Mouse (Mus musculus): ENCODE results near the gene Lmo3. TPM values are rescaled to one million over a fixed set of nuclear protein-coding genes. Genes with fewer than 3 reads are reported as not detected.
A peak's percentile ranks its signal among the peaks of the same experiment; 100 is the strongest.

Lmo3 gene
- polyA plus RNA-seq, 1 experiment = not detected

DNA sequence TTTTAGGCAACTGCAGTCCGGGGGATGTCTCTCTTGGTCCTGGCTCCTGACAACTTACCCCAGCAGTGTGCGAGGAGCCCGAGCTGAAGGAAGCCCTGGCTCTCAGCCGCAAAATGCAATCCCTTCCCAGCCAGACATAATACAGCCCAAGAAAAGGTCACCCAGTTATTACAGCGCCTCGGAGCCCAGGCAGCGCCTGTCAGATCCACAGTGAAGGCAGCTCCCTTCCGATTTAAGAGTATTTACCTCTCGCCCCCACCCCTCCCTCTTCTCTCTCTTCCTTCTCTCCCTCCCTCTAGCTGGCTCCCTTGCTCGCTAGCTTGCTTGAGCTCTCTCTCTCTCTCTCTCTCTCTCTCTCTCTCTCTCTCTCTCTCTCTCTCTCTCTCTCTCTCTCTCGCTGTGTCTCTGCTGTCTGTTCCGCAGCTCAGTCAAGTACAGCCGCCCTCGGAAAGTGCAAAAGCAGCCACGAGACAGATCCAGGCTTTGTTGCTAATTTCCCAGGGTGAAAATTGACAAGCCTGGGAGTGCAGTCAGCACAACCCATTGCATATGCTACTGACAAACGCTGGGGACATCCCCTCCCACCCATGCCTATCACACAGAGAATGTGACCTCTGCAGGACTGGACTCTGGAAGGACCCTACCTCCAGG lies 159.0 kb downstream of the Lmo3 start:
- Histone ChIP-seq H3K4me3 (ENCODE audit: control insufficient read depth, low read depth, low read length) (no peak overlapping the region), H3K4me1 (ENCODE audit: control insufficient read depth, insufficient read depth, low read length) (peaks cover 12% of the 10 kb centered on the region), H3K36me3 (ENCODE audit: control insufficient read depth, insufficient read depth, low read length) (no peaks in the 10 kb centered on the region), H3K27ac (ENCODE audit: control insufficient read depth, insufficient read depth, low read depth, low read length) (no peak overlapping the region), H3K27me3 (ENCODE audit: control insufficient read depth, insufficient read depth, low read length) (0 out of 2 replicates have a peak, but pooled peaks cover 2% of the 10 kb centered on the region)
- TF ChIP-seq POLR2A (IDR thresholded peaks at IDR 0.05; ENCODE audit: control insufficient read depth, low read depth, low read length) (no peak), CTCF (IDR thresholded peaks at IDR 0.05; ENCODE audit: control insufficient read depth, insufficient read depth, insufficient replicate concordance, low read depth, low read length) (no peak)

GRCm38 (mm10) chr6:138421931-138422531 lies 159.7 kb downstream of the Lmo3 start:
- TF ChIP-seq CTCF (IDR thresholded peaks at IDR 0.05; ENCODE audit: control insufficient read depth, insufficient read depth, insufficient replicate concordance, low read depth, low read length) = no peak
- TF ChIP-seq POLR2A (IDR thresholded peaks at IDR 0.05; ENCODE audit: control insufficient read depth, low read depth, low read length) = no peak
- Histone ChIP-seq H3K36me3 (ENCODE audit: control insufficient read depth, insufficient read depth, low read length) (no peaks in the 10 kb centered on the region), H3K27ac (ENCODE audit: control insufficient read depth, insufficient read depth, low read depth, low read length) (no peak overlapping the region), H3K4me1 (ENCODE audit: control insufficient read depth, insufficient read depth, low read length) (peaks cover 12% of the 10 kb centered on the region), H3K27me3 (ENCODE audit: control insufficient read depth, insufficient read depth, low read length) (0 out of 2 replicates have a peak, but pooled peaks cover 2% of the 10 kb centered on the region), H3K4me3 (ENCODE audit: control insufficient read depth, low read depth, low read length) (peak overlapping the region; percentile 40)

DNA sequence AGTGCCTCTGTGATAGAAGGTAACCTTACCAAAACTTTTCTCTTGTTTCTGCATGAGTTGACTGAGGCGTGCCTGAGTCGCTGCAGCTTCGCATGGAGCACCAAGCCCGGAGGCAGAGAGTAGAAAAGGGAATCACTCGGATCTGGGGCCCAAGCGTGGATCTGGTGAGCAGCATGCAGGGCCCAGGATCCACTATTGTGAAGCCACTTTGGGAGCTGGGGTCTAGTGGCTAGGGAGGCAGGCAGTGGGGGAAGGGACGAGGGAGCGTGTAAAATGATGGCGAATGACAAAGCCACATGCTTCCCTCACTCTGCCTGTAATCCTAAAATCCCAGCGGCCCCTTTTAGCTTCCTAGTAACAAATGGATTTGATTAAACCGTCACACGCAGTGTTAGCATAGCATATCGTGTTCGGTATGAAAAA lies 160.6 kb downstream of the Lmo3 start:
- Histone ChIP-seq H3K4me1 (ENCODE audit: control insufficient read depth, insufficient read depth, low read length) (peaks cover 9% of the 10 kb centered on the region), H3K36me3 (ENCODE audit: control insufficient read depth, insufficient read depth, low read length) (no peaks in the 10 kb centered on the region), H3K4me3 (ENCODE audit: control insufficient read depth, low read depth, low read length) (no peak overlapping the region), H3K27me3 (ENCODE audit: control insufficient read depth, insufficient read depth, low read length) (0 out of 2 replicates have a peak, but pooled peaks cover 2% of the 10 kb centered on the region), H3K27ac (ENCODE audit: control insufficient read depth, insufficient read depth, low read depth, low read length) (no peak overlapping the region)
- TF ChIP-seq CTCF (IDR thresholded peaks at IDR 0.05; ENCODE audit: control insufficient read depth, insufficient read depth, insufficient replicate concordance, low read depth, low read length) = no peak

- TF ChIP-seq CTCF (IDR thresholded peaks at IDR 0.05; ENCODE audit: control insufficient read depth, insufficient read depth, insufficient replicate concordance, low read depth, low read length) = no peak
- TF ChIP-seq POLR2A (IDR thresholded peaks at IDR 0.05; ENCODE audit: control insufficient read depth, low read depth, low read length) = no peak
- H3K27me3 ChIP-seq (ENCODE audit: control insufficient read depth, insufficient read depth, low read length) = 0 out of 2 replicates have a peak, but pooled peaks cover 2% of the 10 kb centered on the region
- peaks cover 9% of the 10 kb centered on the region for H3K4me1 ChIP-seq (ENCODE audit: control insufficient read depth, insufficient read depth, low read length)
- no peak overlapping the region for H3K4me3 ChIP-seq (ENCODE audit: control insufficient read depth, low read depth, low read length)
- H3K36me3 ChIP-seq (ENCODE audit: control insufficient read depth, insufficient read depth, low read length) = no peaks in the 10 kb centered on the region
- no peak overlapping the region for H3K27ac ChIP-seq (ENCODE audit: control insufficient read depth, insufficient read depth, low read depth, low read length)
Measured at GRCm38 (mm10) chr6:138420536-138420891, 161.3 kb downstream of the Lmo3 start.

- no peak overlapping the region for H3K4me3 ChIP-seq (ENCODE audit: control insufficient read depth, low read depth, low read length)
- no peak overlapping the region for H3K27ac ChIP-seq (ENCODE audit: control insufficient read depth, insufficient read depth, low read depth, low read length)
- H3K4me1 ChIP-seq (ENCODE audit: control insufficient read depth, insufficient read depth, low read length) = peaks cover 9% of the 10 kb centered on the region
- H3K27me3 ChIP-seq (ENCODE audit: control insufficient read depth, insufficient read depth, low read length) = 0 out of 2 replicates have a peak, but pooled peaks cover 2% of the 10 kb centered on the region
- no peak for TF ChIP-seq POLR2A (IDR thresholded peaks at IDR 0.05; ENCODE audit: control insufficient read depth, low read depth, low read length)
- no peak for TF ChIP-seq CTCF (IDR thresholded peaks at IDR 0.05; ENCODE audit: control insufficient read depth, insufficient read depth, insufficient replicate concordance, low read depth, low read length)
- H3K36me3 ChIP-seq (ENCODE audit: control insufficient read depth, insufficient read depth, low read length) = no peaks in the 10 kb centered on the region
Measured at GRCm38 (mm10) chr6:138419871-138420535, 161.8 kb downstream of the Lmo3 start.

DNA sequence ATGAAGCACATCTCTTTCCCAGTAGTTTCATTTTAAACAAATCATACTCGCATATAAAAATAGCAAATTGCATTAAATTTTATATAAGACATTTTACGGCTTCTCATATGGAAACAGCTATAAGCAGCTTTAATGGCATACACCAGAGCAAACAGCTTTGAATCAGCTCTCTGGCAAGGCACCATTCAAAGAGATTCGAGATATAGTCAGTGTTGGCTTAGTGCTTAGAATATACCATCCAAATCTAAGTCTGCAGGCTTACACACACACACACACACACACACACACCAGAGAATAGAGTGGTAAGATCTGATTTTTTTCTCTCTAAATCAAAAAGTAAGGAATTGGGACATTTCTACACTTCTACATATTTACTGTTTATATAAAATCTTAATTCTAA lies 169.7 kb downstream of the Lmo3 start:
- Histone ChIP-seq H3K36me3 (ENCODE audit: control insufficient read depth, insufficient read depth, low read length) (no peaks in the 10 kb centered on the region), H3K4me1 (ENCODE audit: control insufficient read depth, insufficient read depth, low read length) (no peaks in the 10 kb centered on the region), H3K27me3 (ENCODE audit: control insufficient read depth, insufficient read depth, low read length) (no peaks in the 10 kb centered on the region), H3K4me3 (ENCODE audit: control insufficient read depth, low read depth, low read length) (no peak overlapping the region), H3K27ac (ENCODE audit: control insufficient read depth, insufficient read depth, low read depth, low read length) (no peak overlapping the region)
- no peak for TF ChIP-seq CTCF (IDR thresholded peaks at IDR 0.05; ENCODE audit: control insufficient read depth, insufficient read depth, insufficient replicate concordance, low read depth, low read length)
- no peak for TF ChIP-seq POLR2A (IDR thresholded peaks at IDR 0.05; ENCODE audit: control insufficient read depth, low read depth, low read length)

GRCm38 (mm10) chr6:138402031-138402430 lies 179.7 kb downstream of the Lmo3 start:
- Histone ChIP-seq H3K27me3 (ENCODE audit: control insufficient read depth, insufficient read depth, low read length) (no peaks in the 10 kb centered on the region), H3K4me3 (ENCODE audit: control insufficient read depth, low read depth, low read length) (no peak overlapping the region), H3K4me1 (ENCODE audit: control insufficient read depth, insufficient read depth, low read length) (no peaks in the 10 kb centered on the region), H3K36me3 (ENCODE audit: control insufficient read depth, insufficient read depth, low read length) (no peaks in the 10 kb centered on the region), H3K27ac (ENCODE audit: control insufficient read depth, insufficient read depth, low read depth, low read length) (no peak overlapping the region)
- TF ChIP-seq CTCF (IDR thresholded peaks at IDR 0.05; ENCODE audit: control insufficient read depth, insufficient read depth, insufficient replicate concordance, low read depth, low read length) (no peak), POLR2A (IDR thresholded peaks at IDR 0.05; ENCODE audit: control insufficient read depth, low read depth, low read length) (no peak)

All from testis, adult 2 months (tissue).